Mouse (Mus musculus) kidney, postnatal 0 days (tissue): Measurements from ENCODE around the gene Arhgef40. TPM values are rescaled to one million over a fixed set of nuclear protein-coding genes. Genes with fewer than 3 reads are reported as not detected.

ENCODE experiments used
- ATAC-seq: fragments of 200-750 bp; cut with Nextera tagmentation; replicated peaks from 2 replicates; pipeline ENCODE4 v1.8.0; 2017; ENCODE audit warnings: low read depth, moderate number of reproducible peaks, moderate TSS enrichment, moderate library complexity; ENCODE audit not compliant: low FRiP score
- DNase-seq: peaks from one replicate; pipeline ENCODE4 v3.0.0-alpha.2; 2016; ENCODE audit warnings: low spot score
- H3K27ac ChIP-seq: fragments of 300-500 bp; sonication (generic); 2 replicates; pipeline ENCODE4 v1.5.1; 2014; ENCODE audit warnings: mild to moderate bottlenecking
- H3K27me3 ChIP-seq: fragments of 300-500 bp; sonication (generic); 2 replicates; pipeline ENCODE4 v1.6.1; 2014; ENCODE audit warnings: low read length, mixed read lengths; ENCODE audit not compliant: insufficient read depth
- H3K36me3 ChIP-seq: fragments of 300-500 bp; sonication (generic); 2 replicates; pipeline ENCODE4 v1.6.1; 2014; ENCODE audit warnings: low read length, mixed read lengths; ENCODE audit not compliant: insufficient read depth
- H3K4me1 ChIP-seq: fragments of 300-500 bp; sonication (generic); replicated peaks from 2 replicates; pipeline ENCODE4 v1.6.1; 2014; ENCODE audit warnings: antibody characterized with exemption, low read length, mixed read lengths; ENCODE audit not compliant: insufficient read depth
- H3K4me2 ChIP-seq: fragments of 300-500 bp; sonication (generic); 2 replicates; pipeline ENCODE4 v1.6.1; 2014; ENCODE audit warnings: mild to moderate bottlenecking, low read length, moderate library complexity, mixed read lengths
- H3K4me3 ChIP-seq: fragments of 300-500 bp; sonication (generic); replicated peaks from 2 replicates; pipeline ENCODE4 v1.5.1; 2014; ENCODE audit warnings: low read depth, low read length
- H3K9ac ChIP-seq: fragments of 300-500 bp; sonication (generic); 2 replicates; pipeline ENCODE4 v1.6.1; 2014; ENCODE audit warnings: low read depth, low read length
- H3K9me3 ChIP-seq: fragments of 300-500 bp; sonication (generic); replicated peaks from 2 replicates; pipeline ENCODE4 v1.6.1; 2016; ENCODE audit warnings: low read length, inconsistent platforms, mixed read lengths
- CTCF ChIP-seq: IDR thresholded peaks from 2 replicates; pipeline ENCODE4 v1.5.1; 2016; ENCODE audit warnings: antibody characterized with exemption, low read depth, mild to moderate bottlenecking, moderate library complexity
- WGBS: fragments of 180-500 bp; shearing (Covaris S2); extraction: QIAGEN DNeasy Blood & Tissue Kit; methylation state at CpG from one replicate; pipeline ENCODE4 v1.1.7; 2014; 5-methylcytosine and 5-hydroxymethylcytosine counted together
- polyA plus RNA-seq: library from polyadenylated mRNA; unstranded; fragments of >200 nt; fragmentation: Nextera tagmentation; extraction: Ambion mirVana; gene quantifications from 2 replicates; pipeline ENCODE4 v1.2.1, GENCODE M21; 2015

Gene Arhgef40
- polyA plus RNA-seq, 1 experiment from 2014 or later: 58.0 TPM

DNA sequence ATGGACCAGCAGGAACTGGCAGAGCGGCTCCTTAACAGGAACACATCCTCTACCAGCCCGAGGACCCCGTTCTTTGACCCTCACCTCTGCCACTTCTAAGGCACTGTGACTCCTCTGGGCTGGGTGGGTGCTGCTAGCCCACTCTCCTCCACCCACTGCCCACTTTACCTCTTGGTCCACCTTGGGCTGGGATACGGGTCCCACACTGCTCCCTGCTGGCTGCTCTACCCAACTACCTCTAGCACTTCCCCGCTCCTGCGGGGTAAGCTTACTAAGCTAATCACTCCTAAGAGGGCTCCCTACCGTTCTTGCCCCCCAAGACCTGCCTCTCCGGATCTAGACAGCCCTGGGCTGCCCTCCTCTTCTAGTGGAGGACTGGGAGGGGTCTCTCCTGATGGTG, 21.7 kb downstream of the Arhgef40 start:
- no peak overlapping the region for H3K4me2 ChIP-seq
- DNase-seq (peak; percentile 33), ATAC-seq (no peak)
- H3K9ac ChIP-seq: no peak overlapping the region
- TF ChIP-seq CTCF: peak; percentile 49; the same call in 1 of the 2 replicates
- H3K27me3 ChIP-seq: no peaks in the 10 kb centered on the region
- no peaks in the 10 kb centered on the region for H3K9me3 ChIP-seq
- H3K4me3 ChIP-seq: no peak overlapping the region
- WGBS: 68% methylated on average over 8 of the region's 8 CpGs
- H3K27ac ChIP-seq: no peak overlapping the region
- peaks cover 38% of the 10 kb centered on the region for H3K36me3 ChIP-seq
- H3K4me1 ChIP-seq: peaks cover 13% of the 10 kb centered on the region

DNA sequence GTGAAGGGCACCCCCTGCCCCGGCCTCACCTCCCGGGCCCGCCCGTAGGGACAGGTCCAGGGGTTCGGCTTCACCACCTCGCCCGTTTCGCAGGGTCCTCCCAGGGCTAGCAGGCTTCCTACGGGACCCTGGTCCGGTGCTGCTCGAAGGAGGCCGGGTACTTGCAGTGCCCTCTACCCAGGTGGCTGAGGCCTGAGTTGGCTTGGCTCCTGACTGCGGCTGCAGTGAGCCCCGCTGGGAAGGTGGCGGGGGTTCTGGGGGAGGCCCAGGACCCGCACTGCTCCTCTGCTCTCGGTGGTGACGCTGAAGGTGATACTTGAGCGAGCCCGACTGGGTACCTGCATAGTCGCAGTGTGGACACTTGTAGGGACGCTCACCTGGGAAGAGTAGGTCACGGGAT, 22.3 kb downstream of the Arhgef40 start:
- Histone ChIP-seq H3K36me3 (peaks cover 36% of the 10 kb centered on the region), H3K27ac (no peak overlapping the region), H3K4me1 (peaks cover 16% of the 10 kb centered on the region), H3K27me3 (no peaks in the 10 kb centered on the region), H3K4me3 (no peak overlapping the region), H3K9me3 (no peaks in the 10 kb centered on the region), H3K9ac (no peak overlapping the region), H3K4me2 (no peak overlapping the region)
- no peak for TF ChIP-seq CTCF
- ATAC-seq (no peak), DNase-seq (no peak)
- WGBS: 90% methylated on average over 23 of the region's 23 CpGs

DNA sequence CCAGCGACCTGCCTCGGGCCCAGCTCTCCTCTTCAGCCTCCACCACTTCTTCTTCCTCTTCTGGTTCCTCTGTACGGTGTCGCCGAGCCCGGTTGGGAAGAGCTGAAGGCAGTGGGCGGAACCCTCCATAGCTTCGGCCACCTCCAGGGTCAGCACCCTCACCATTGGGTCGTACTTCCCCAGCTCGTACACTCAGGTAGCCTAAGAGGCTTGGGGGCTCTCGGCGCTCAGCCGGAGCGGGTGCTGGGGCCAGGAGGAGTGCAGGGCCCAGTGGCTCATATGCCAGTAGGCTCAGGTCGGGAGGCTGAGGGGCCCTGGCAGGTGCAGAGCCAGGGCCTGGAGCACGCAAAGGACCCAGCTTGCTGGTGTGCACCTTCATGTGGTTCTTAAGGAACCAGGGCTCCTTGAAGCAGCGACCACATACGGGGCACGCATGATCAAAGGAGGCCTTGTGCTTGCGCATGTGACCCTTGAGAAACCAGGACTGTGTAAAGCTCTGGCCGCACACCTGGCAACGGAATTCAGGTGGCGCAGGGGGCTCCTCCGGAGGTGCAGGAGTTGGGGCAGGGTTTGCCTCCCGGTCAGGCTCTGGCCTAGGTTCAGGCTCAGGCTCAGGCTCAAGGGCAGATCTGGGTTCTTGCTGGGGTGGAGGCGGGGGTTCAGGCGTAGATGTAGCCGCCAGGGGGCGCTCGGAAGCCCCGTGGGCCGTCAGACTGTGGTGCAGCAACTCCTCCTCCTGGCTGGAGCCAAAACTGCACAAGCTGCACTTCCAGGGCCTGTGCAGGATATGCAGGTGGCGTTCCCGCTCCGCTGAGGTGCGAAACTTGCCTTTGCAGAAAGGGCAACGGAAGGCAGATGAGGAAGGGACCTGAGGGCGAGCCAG, 24.0 kb downstream of the Arhgef40 start:
- H3K4me1 ChIP-seq: peaks cover 16% of the 10 kb centered on the region
- no peaks in the 10 kb centered on the region for H3K9me3 ChIP-seq
- TF ChIP-seq CTCF: peak; percentile 100
- DNase-seq: peak; percentile 94
- peak; percentile 65 for ATAC-seq
- H3K36me3 ChIP-seq: peaks cover 24% of the 10 kb centered on the region
- H3K27me3 ChIP-seq: no peaks in the 10 kb centered on the region
- H3K4me3 ChIP-seq: no peak overlapping the region
- H3K27ac ChIP-seq: no peak overlapping the region
- no peak overlapping the region for H3K4me2 ChIP-seq
- H3K9ac ChIP-seq: no peak overlapping the region
- 52% methylated on average over 38 of the region's 38 CpGs for WGBS

DNA sequence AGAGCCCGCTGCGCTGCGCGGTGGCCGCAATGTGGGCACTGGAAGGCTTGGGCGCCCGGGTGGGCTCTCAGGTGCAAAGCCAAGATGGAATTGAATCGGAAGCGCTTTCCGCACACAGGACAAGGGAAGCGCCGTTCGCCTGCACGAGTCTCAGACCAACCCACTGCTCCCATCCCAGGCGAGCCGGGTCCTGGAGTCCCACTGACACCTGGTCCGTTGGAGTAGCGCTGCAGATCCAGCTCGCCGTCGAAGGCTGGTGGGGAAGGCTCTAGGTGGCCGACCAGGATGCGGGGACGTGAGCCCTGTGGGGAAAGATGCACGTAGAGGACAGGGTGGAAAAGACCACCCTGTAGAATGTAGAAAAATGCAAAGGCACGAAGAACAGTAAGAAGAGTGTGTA, 24.8 kb downstream of the Arhgef40 start:
- Histone ChIP-seq H3K27ac (no peak overlapping the region), H3K9ac (0 out of 2 replicates have a peak overlapping the region, but pooled peaks have one; percentile 18), H3K4me1 (peaks cover 16% of the 10 kb centered on the region), H3K27me3 (no peaks in the 10 kb centered on the region), H3K9me3 (no peaks in the 10 kb centered on the region), H3K4me3 (no peak overlapping the region), H3K4me2 (no peak overlapping the region), H3K36me3 (peaks cover 23% of the 10 kb centered on the region)
- WGBS: 60% methylated on average over 26 of the region's 26 CpGs
- no peak for DNase-seq
- no peak for TF ChIP-seq CTCF
- ATAC-seq: no peak

DNA sequence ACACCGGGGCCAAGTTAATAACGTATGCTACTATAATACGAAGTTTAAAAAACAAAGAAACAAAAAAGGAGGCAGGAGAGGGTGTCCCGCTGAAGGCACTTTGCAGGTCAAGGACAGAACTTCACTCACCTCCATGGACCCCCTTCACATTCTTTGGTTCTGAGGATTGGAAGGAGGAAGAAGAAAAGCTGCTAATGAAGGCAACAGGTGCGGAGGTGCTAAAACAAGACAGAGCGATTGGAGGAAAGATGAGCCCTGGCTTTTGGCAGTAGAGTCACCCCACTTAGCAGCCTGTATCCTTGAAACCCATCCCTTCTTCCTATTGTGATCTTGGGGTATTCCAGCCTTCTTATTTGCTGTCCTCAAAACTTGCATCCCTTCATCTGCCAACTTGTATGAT, 25.3 kb downstream of the Arhgef40 start:
- H3K9ac ChIP-seq: 0 out of 2 replicates have a peak overlapping the region, but pooled peaks have one; percentile 18
- H3K9me3 ChIP-seq: no peaks in the 10 kb centered on the region
- peak overlapping the region; percentile 88 for H3K27ac ChIP-seq
- peaks cover 23% of the 10 kb centered on the region for H3K36me3 ChIP-seq
- 69% methylated on average over 6 of the region's 6 CpGs for WGBS
- DNase-seq (no peak), ATAC-seq (no peak)
- peak overlapping the region; percentile 49 for H3K4me2 ChIP-seq
- no peak for TF ChIP-seq CTCF
- peaks cover 16% of the 10 kb centered on the region for H3K4me1 ChIP-seq
- no peaks in the 10 kb centered on the region for H3K27me3 ChIP-seq
- H3K4me3 ChIP-seq: no peak overlapping the region

DNA sequence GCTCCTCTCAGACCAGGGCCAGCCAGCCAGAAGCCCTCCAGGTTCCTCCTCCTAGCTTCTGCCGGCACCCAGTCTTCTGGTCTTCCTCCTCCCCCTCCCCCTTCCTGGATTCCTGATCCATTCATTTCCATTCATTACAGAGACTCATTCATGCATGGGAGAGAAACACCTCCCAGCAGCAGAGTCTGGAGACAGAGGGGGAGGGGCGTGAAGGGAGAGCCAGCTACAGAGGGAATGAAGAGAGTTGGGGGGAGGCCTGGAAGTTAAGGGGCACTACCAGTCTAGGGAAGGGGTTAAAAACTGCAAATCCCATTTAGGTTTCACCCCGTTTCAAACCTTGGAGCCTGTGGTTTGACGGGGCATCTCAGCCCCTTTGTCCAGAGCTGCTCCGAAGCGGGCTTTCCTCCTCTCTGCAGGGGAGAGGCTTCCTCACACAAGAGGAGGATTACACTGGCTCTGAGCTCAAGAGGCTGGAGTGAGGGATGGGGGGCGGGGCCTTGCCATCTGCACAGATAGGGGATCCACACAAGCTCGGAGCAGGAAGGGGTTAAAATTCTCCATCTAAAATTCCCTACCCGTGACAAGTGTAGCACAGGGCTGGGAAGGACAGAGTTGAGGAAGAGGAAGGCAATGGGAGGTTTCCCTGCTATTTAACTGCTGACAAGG, 26.1 kb downstream of the Arhgef40 start:
- H3K27me3 ChIP-seq: no peaks in the 10 kb centered on the region
- peak; percentile 59 for ATAC-seq
- WGBS: 8% methylated on average over 9 of the region's 9 CpGs
- DNase-seq: peak; percentile 86
- peak overlapping the region; percentile 42 for H3K9ac ChIP-seq
- peak overlapping the region; percentile 49 for H3K4me2 ChIP-seq
- peaks cover 21% of the 10 kb centered on the region for H3K36me3 ChIP-seq
- peaks cover 19% of the 10 kb centered on the region for H3K4me1 ChIP-seq
- H3K4me3 ChIP-seq: peak overlapping the region; percentile 17; the same call in 1 of the 2 replicates
- H3K9me3 ChIP-seq: no peaks in the 10 kb centered on the region
- peak overlapping the region; percentile 88 for H3K27ac ChIP-seq
- no peak; the same call in 1 of the 2 replicates for TF ChIP-seq CTCF
